Mouse (Mus musculus) midbrain, postnatal 0 days (tissue): ENCODE data around the gene Grm3. TPM values are rescaled to one million over a fixed set of nuclear protein-coding genes. Genes with fewer than 3 reads are reported as not detected.

Source experiments
- ATAC-seq: fragments of 200-750 bp; cut with Nextera tagmentation; 2 replicates; pipeline ENCODE4 v1.8.0; 2017; ENCODE audit warnings: moderate number of reproducible peaks, mild to moderate bottlenecking, moderate TSS enrichment, moderate library complexity; ENCODE audit not compliant: low FRiP score
- DNase-seq: peaks from one replicate; pipeline ENCODE4 v3.0.0-alpha.2; 2015; ENCODE audit warnings: low spot score
- H3K27ac ChIP-seq: fragments of 300-500 bp; sonication (generic); 2 replicates; pipeline ENCODE4 v1.5.1; 2014; ENCODE audit warnings: low read depth, mild to moderate bottlenecking, low read length, mixed read lengths
- H3K27me3 ChIP-seq: fragments of 300-500 bp; sonication (generic); 2 replicates; pipeline ENCODE4 v1.6.1; 2014; ENCODE audit warnings: low read length, control low read depth, mixed read lengths; ENCODE audit not compliant: insufficient read depth
- H3K36me3 ChIP-seq: fragments of 300-500 bp; sonication (generic); 2 replicates; pipeline ENCODE4 v1.6.1; 2014; ENCODE audit warnings: low read length, control low read depth, mixed read lengths; ENCODE audit not compliant: insufficient read depth
- H3K4me1 ChIP-seq: fragments of 300-500 bp; sonication (generic); 2 replicates; pipeline ENCODE4 v1.6.1; 2014; ENCODE audit warnings: mild to moderate bottlenecking, control low read depth, antibody characterized with exemption, low read length, mixed read lengths; ENCODE audit not compliant: insufficient read depth
- H3K4me2 ChIP-seq: fragments of 300-500 bp; sonication (generic); 2 replicates; pipeline ENCODE4 v1.6.1; 2014; ENCODE audit warnings: low read depth, mild to moderate bottlenecking, low read length, mixed read lengths; ENCODE audit not compliant: poor library complexity, severe bottlenecking
- H3K4me3 ChIP-seq: fragments of 300-500 bp; sonication (generic); 2 replicates; pipeline ENCODE4 v1.5.1; 2014; ENCODE audit warnings: low read depth, mild to moderate bottlenecking, low read length, moderate library complexity
- H3K9ac ChIP-seq: fragments of 300-500 bp; sonication (generic); replicated peaks from 2 replicates; pipeline ENCODE4 v1.6.1; 2014; ENCODE audit warnings: mild to moderate bottlenecking, low read length, moderate library complexity, mixed read lengths; ENCODE audit not compliant: poor library complexity, severe bottlenecking
- H3K9me3 ChIP-seq: fragments of 300-500 bp; sonication (generic); 2 replicates; pipeline ENCODE4 v1.6.1; 2016; ENCODE audit warnings: low read length, control low read depth
- CTCF ChIP-seq: IDR thresholded peaks from 2 replicates; pipeline ENCODE4 v1.5.1; 2016; ENCODE audit warnings: antibody characterized with exemption, mild to moderate bottlenecking
- WGBS: fragments of 180-500 bp; shearing (Covaris S2); extraction: QIAGEN DNeasy Blood & Tissue Kit; methylation state at CpG from one replicate; pipeline ENCODE4 v1.1.7; 2014; 5-methylcytosine and 5-hydroxymethylcytosine counted together
- polyA plus RNA-seq: library from polyadenylated mRNA; unstranded; fragments of >200 nt; fragmentation: Nextera tagmentation; extraction: Ambion mirVana; gene quantifications from 2 replicates; pipeline ENCODE4 v1.2.1, GENCODE M21; 2015
- total RNA-seq: library from RNA; depleted of rRNA; stranded (reverse); fragments of >200 nt; gene quantifications from 2 replicates; pipeline ENCODE4 v1.2.3, GENCODE M21; 2014

Grm3 gene
- total and polyA plus RNA-seq, 2 experiments from 2014 or later, result 88.4 to 226 TPM

GRCm38 (mm10) chr5:9449570-9449969, 275.4 kb downstream of the Grm3 start:
- Histone ChIP-seq H3K4me2 (no peak overlapping the region), H3K27me3 (no peaks in the 10 kb centered on the region), H3K4me3 (no peak overlapping the region), H3K9me3 (no peaks in the 10 kb centered on the region), H3K9ac (no peak overlapping the region), H3K4me1 (no peaks in the 10 kb centered on the region), H3K27ac (no peak overlapping the region), H3K36me3 (no peaks in the 10 kb centered on the region)
- TF ChIP-seq CTCF, result peak; percentile 84
- peak; percentile 64 for DNase-seq
- WGBS, result 36% methylated on average over 5 of the region's 5 CpGs
- no peak; the same call in 1 of the 2 replicates for ATAC-seq

GRCm38 (mm10) chr5:9448931-9449330, 276.0 kb downstream of the Grm3 start:
- H3K9me3 ChIP-seq, result no peaks in the 10 kb centered on the region
- H3K36me3 ChIP-seq, result no peaks in the 10 kb centered on the region
- H3K4me3 ChIP-seq, result no peak overlapping the region
- DNase-seq, result peak; percentile 18
- no peak for TF ChIP-seq CTCF
- WGBS, result 94% methylated on average over 6 of the region's 6 CpGs
- ATAC-seq, result no peak; the same call in 1 of the 2 replicates
- no peak overlapping the region for H3K4me2 ChIP-seq
- no peak overlapping the region for H3K9ac ChIP-seq
- H3K27ac ChIP-seq, result no peak overlapping the region
- no peaks in the 10 kb centered on the region for H3K4me1 ChIP-seq
- no peaks in the 10 kb centered on the region for H3K27me3 ChIP-seq

GRCm38 (mm10) chr5:9446146-9446545, 278.8 kb downstream of the Grm3 start:
- no peaks in the 10 kb centered on the region for H3K4me1 ChIP-seq
- no peak for TF ChIP-seq CTCF
- no peak overlapping the region for H3K9ac ChIP-seq
- no peak overlapping the region for H3K27ac ChIP-seq
- 25% methylated on average over 1 of the region's 1 CpGs for WGBS
- DNase-seq (no peak), ATAC-seq (no peak)
- no peaks in the 10 kb centered on the region for H3K9me3 ChIP-seq
- H3K36me3 ChIP-seq, result no peaks in the 10 kb centered on the region
- no peaks in the 10 kb centered on the region for H3K27me3 ChIP-seq
- no peak overlapping the region for H3K4me3 ChIP-seq
- H3K4me2 ChIP-seq, result no peak overlapping the region
